Mouse (Mus musculus): Measurements from ENCODE around the gene Phlpp1.

GRCm38 (mm10) chr1:106273801-106274200 lies 102.2 kb downstream of the Phlpp1 start:
- TF ChIP-seq CTCF (IDR thresholded peaks at IDR 0.05; ENCODE audit: low read depth) = no peak
- TF ChIP-seq EP300 (IDR thresholded peaks at IDR 0.05; ENCODE audit: low read depth) = no peak
